Mouse (Mus musculus) brain, embryonic 14.5 days (tissue): Measurements from ENCODE around the gene Gal3st2b. TPM values are rescaled to one million over a fixed set of nuclear protein-coding genes. Genes with fewer than 3 reads are reported as not detected.
"Not testable (repeated sequence)": the region's sequence is repeated elsewhere in the genome, so short reads cannot be mapped to it uniquely, and the experiment has no call there.

Experiments
- DNase-seq: peaks from one replicate; pipeline ENCODE4 v3.0.0-alpha.2; 2011; ENCODE audit warnings: low read depth
- CTCF ChIP-seq: fragments of 200-500 bp; IDR thresholded peaks from 2 replicates; pipeline ENCODE4 v1.5.1; 2012; ENCODE audit warnings: inconsistent platforms, mild to moderate bottlenecking, moderate library complexity, borderline replicate concordance; ENCODE audit not compliant: insufficient read depth, insufficient read length; ENCODE audit errors: extremely low read depth
- POLR2A ChIP-seq: fragments of 200-500 bp; IDR thresholded peaks from 2 replicates; pipeline ENCODE4 v1.6.1; 2012; ENCODE audit warnings: mild to moderate bottlenecking, inconsistent platforms, borderline replicate concordance; ENCODE audit not compliant: poor library complexity, insufficient read depth, insufficient read length, severe bottlenecking; ENCODE audit errors: extremely low read depth
- polyA plus RNA-seq: library from polyadenylated mRNA; depleted of rRNA; stranded (reverse); fragments of >200 nt; gene quantifications from 2 replicates; pipeline ENCODE4 v1.2.3, GENCODE M21; 2012; rRNA removed

The Gal3st2b gene
- polyA plus RNA-seq, 1 experiment, result 0.16 TPM

DNA sequence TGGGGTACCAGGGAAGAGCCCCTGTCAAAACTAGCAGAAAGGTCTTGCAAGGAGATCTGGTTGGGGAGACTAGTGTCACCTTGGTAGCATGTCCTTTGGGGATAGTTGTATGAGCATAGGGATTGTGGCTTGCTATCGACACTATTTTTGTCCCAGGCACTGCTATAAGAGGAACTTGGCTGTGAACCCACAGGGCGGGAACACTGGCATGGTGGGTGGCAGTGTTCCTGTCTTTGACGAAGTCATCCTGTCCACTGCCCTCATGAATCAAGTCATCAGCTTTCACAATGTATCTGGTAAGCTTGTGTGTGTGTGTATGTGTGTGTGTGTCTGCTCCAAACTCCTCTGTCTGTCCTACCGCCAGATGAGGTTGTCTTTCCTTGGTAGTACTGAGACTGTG is 57.7 kb downstream of the Gal3st2b start:
- not testable (repeated sequence) for DNase-seq

DNA sequence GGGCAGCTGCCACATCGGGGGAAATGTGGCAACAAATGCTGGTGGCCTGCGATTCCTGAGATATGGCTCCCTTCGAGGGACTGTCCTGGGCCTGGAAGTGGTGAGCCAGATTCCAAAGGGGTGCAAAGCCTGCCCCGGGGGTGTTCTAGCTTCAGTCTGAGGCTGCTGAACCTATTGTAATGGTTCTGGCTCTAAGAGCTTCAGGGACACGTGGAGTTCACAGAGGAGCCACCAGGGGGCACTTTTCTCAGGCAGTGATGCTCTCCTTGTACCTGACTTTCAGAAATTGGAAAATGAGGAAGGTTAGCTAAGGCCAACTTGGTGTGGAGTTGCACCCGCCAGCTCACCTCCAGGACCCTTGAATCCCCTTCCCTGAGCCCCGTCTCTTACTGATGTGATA is 60.2 kb downstream of the Gal3st2b start:
- DNase-seq, result not testable (repeated sequence)

DNA sequence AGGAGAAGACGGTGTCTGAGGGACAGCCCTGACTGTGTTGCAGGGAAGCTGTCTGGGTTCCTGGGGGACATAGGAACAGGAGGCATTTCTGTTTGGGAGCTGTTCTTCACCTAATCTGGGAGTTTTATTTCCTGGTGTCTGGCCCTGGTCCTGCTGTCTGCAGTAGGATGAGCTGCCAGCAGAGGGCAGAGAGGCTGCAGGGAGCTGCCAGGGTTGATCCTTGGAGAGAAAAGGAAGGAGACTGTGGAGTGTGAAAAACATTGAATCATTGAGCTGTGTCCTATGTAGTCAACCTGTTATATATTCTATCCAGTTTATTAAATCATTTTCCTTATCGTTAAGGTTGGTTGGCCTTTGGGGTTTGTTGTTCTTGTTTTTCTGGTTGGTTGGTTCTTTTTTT is 62.8 kb downstream of the Gal3st2b start:
- DNase-seq, result not testable (repeated sequence)

DNA sequence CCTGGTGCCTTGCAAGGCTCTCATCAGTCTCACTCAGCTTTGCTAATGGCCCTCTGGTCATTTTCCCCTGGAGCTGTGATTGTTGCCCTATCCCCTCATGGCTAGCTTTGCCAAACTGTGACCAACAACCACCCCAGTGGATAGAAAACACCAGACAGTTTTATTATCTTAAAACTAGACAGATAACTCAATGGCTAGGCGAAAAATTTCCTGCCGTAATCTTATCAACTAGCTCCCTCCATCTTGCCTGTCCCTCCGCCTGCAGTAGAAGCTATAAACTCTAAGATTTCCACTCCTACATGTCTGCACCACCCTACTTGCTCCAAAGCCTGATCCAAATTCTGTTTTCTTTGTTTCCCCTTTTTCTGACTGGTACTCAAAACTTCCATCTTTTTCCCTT is 68.1 kb downstream of the Gal3st2b start:
- TF ChIP-seq POLR2A (no peak), CTCF (no peak)
- DNase-seq, result no peak

DNA sequence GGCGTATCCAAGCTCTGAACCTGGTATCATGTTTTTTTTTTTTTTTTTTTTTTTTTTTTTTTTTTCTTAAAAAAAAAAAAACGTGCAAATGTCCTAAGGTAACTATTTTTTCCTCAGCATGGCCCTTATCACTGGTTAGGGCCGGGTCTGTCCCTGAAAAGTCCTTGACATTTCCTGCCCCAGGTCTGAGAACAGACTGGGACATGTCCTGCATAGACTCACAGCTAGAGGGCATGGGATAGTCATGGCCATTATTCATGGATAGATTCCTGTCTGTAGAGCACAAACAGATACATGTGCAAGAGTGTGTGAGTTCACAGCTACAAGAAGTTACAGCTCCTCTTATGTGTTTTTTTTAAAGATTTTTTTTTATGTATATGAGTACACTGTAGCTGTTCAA is 70.7 kb downstream of the Gal3st2b start:
- TF ChIP-seq CTCF, result no peak
- DNase-seq, result no peak

DNA sequence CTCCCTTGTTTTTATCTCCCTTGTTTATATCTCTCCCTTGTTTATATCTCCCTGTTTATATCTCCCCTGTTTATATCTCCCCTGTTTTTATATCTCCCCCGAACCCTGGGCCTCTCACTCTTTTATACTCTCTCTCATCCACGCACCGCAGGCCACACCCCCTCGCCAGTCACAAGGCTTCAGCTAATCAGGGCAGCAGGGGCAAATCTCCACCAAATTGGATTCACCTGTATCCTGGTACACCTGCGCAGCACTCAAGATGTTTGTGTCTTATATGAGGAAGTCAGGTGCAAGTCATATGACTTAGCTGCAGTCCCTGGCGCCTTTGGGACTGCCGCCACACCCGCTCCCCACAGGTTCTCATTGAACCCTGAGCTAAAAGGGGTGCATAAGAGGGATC is 72.1 kb downstream of the Gal3st2b start, which contains the start of gene Gal3st2c:
TSS of gene Gal3st2c (plus strand) at position 301 of the 400 bp plus-strand sequence.
- DNase-seq, result not testable (repeated sequence)

DNA sequence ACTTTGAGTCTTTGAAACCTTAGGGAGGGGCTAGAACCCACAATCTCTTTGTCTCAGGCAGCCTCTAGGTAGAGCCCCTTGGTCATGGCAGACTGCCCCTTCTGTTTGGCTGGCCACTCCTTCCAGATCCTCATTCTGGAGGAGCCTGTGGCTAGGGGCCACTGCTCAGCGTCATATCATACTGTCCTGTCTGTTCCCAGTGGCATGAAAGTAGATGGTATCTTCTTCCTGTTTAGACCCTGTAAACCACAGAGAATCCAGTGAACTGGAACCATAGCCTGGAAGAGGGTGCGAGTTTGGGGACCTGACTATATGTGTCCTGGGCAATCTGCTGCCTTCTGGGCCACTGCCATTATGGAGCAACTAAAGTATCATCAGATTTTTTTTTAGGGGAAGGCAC is 73.0 kb downstream of the Gal3st2b start:
- not testable (repeated sequence) for DNase-seq

DNA sequence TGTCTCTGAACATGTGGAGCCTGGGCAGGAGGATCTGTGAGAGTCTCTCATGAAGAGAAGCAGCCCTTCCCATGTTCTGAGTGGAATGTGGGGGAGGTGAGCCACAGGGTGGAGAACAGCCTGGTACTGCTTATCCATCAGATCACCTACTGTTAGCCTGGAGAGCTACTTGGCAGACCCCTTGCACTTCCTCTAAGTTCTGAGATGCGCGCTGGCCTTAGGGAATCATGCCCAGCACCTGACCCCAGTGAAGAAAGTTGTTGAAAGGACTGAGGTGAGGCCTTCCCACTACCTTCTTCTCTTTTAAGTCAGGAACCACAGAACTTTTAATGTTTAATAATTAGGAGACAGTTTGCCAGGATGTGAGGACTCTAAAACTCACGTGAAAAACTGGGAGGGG is 73.4 kb downstream of the Gal3st2b start:
- DNase-seq, result not testable (repeated sequence)

Other genes starting within 250 kb of the Gal3st2b start
- gene Bok, start 232.7 kb upstream of the Gal3st2b start, polyA plus RNA-seq, result 61.5 and 80.8 TPM in 2 replicates
- gene Atg4b, start 166.8 kb upstream of the Gal3st2b start, polyA plus RNA-seq, result 70.7 and 78.1 TPM in 2 replicates
- 44.9 and 53.1 TPM in 2 replicates for gene Thap4, start 163.4 kb upstream of the Gal3st2b start, polyA plus RNA-seq
- 145 and 243 TPM in 2 replicates for gene Dtymk, start 116.4 kb upstream of the Gal3st2b start, polyA plus RNA-seq
- gene Ing5, start 114.3 kb upstream of the Gal3st2b start, polyA plus RNA-seq, result 9.0 and 10.2 TPM in 2 replicates
- 23.2 and 24.2 TPM in 2 replicates for gene D2hgdh, start 93.4 kb upstream of the Gal3st2b start, polyA plus RNA-seq
- not detected in 2 replicates for gene Gal3st2, start 57.0 kb upstream of the Gal3st2b start, polyA plus RNA-seq
- not detected in 2 replicates for gene Gal3st2c, start 72.2 kb downstream of the Gal3st2b start, polyA plus RNA-seq
- not detected in 2 replicates for gene Neu4, start 102.1 kb downstream of the Gal3st2b start, polyA plus RNA-seq
- not detected in 2 replicates for gene Pdcd1, start 134.2 kb downstream of the Gal3st2b start, polyA plus RNA-seq